ENCODE assay signal across 22 mouse cellular contexts in the genomic region with DNA sequence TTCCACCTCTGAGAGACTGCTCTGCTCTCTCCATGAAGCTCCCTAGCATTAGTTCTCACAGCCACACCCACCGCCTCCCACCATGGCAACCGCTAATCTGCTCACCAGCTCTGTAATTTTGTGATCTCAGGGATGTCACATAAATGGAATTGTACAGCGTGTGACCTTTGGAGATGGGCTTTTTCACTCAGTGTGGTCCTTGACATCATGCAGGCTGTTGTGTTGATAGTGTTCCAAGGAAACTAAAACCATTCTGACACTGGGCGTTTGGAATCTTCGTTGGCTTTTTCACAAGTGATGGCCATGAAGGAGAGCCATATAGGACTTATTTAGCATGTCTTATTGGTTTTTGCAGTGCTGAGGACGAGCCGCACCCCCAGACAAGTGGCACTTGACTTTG. TPM values are rescaled to one million over a fixed set of nuclear protein-coding genes. Genes with fewer than 3 reads are reported as not detected.
DNase-seq lines count a peak whose midpoint lies in the region; ATAC-seq lines count a peak whose summit lies in the region.
"Had no signal": no experiment of that assay in that cellular context is flagged by ENCODE, and none has a peak within 500 bp of the region (broad histone marks: within the 10 kb centered on the region; RNA-seq: fewer than 3 reads in every experiment).

No protein-coding gene starts in this region.

- peak; percentile 30 for DNase-seq in adrenal gland, postnatal 14 days
- no peak for DNase-seq in adrenal gland, postnatal 25 days
- DNase-seq in hindbrain, embryonic 11.5 days (ENCODE audit: low spot score): no peak
- DNase-seq in retina, embryonic 14.5 days (ENCODE audit: low spot score): peak; percentile 7
- no peak for DNase-seq in retina, postnatal 1 day
- no peak for DNase-seq in embryo, embryonic 10 days (ENCODE audit: low spot score)
- DNase-seq: cerebellum, adult 11-12 months; heart, postnatal 10 days; kidney, postnatal 4 days; right cerebral cortex, postnatal 4 days had no signal

- no peaks in the 10 kb centered on the region for H3K9me3 ChIP-seq in hindbrain, embryonic 13.5 days
- H3K9me3 ChIP-seq in hindbrain, embryonic 11.5 days (ENCODE audit: control insufficient read depth, low read length): no peaks in the 10 kb centered on the region
- H3K9me3 ChIP-seq: embryonic facial prominence, embryonic 12.5 days; heart, embryonic 10.5 days; kidney, embryonic 15.5 days; limb, embryonic 12.5 days; midbrain, embryonic 15.5 days; neural tube, embryonic 15.5 days had no signal

- H3K4me3 ChIP-seq in hindbrain, embryonic 13.5 days: no peak overlapping the region
- no peak overlapping the region for H3K4me3 ChIP-seq in hindbrain, embryonic 11.5 days (ENCODE audit: low read depth, low read length)
- H3K4me3 ChIP-seq: embryonic facial prominence, embryonic 12.5 days; heart, embryonic 10.5 days; kidney, embryonic 15.5 days; limb, embryonic 12.5 days; midbrain, embryonic 15.5 days; neural tube, embryonic 15.5 days had no signal

- ATAC-seq in hindbrain, embryonic 13.5 days (ENCODE audit: low FRiP score): no peak
- no peak for ATAC-seq in hindbrain, embryonic 11.5 days (ENCODE audit: low FRiP score)
- ATAC-seq: intestine, embryonic 16.5 days; lung, postnatal 0 days; midbrain, embryonic 15.5 days had no signal

- H3K36me3 ChIP-seq in hindbrain, embryonic 13.5 days: peaks cover 5% of the 10 kb centered on the region
- H3K36me3 ChIP-seq in hindbrain, embryonic 11.5 days (ENCODE audit: control insufficient read depth, insufficient read depth, low read length): no peaks in the 10 kb centered on the region
- H3K36me3 ChIP-seq: embryonic facial prominence, embryonic 12.5 days; midbrain, embryonic 15.5 days; neural tube, embryonic 15.5 days had no signal

- H3K9ac ChIP-seq in hindbrain, embryonic 13.5 days: no peak overlapping the region
- no peak overlapping the region for H3K9ac ChIP-seq in hindbrain, embryonic 11.5 days (ENCODE audit: low read depth, low read length)
- H3K9ac ChIP-seq: embryonic facial prominence, embryonic 12.5 days; hindbrain, embryonic 14.5 days; kidney, embryonic 15.5 days; limb, embryonic 12.5 days; liver, embryonic 14.5 days; midbrain, embryonic 15.5 days; neural tube, embryonic 15.5 days had no signal

- no peak overlapping the region for H3K4me2 ChIP-seq in hindbrain, embryonic 13.5 days
- no peak overlapping the region for H3K4me2 ChIP-seq in hindbrain, embryonic 11.5 days (replicated peaks; ENCODE audit: low read depth, low read length)
- H3K4me2 ChIP-seq: embryonic facial prominence, embryonic 12.5 days; hindbrain, embryonic 14.5 days; kidney, embryonic 15.5 days; limb, embryonic 12.5 days; midbrain, embryonic 15.5 days; neural tube, embryonic 15.5 days had no signal

- H3K4me1 ChIP-seq in hindbrain, embryonic 13.5 days (replicated peaks): peaks cover 49% of the 10 kb centered on the region
- H3K4me1 ChIP-seq in hindbrain, embryonic 11.5 days (replicated peaks; ENCODE audit: control insufficient read depth, insufficient read depth, low read length): 0 out of 2 replicates have a peak, but pooled peaks cover 2% of the 10 kb centered on the region

- H3K27me3 ChIP-seq in hindbrain, embryonic 13.5 days: no peaks in the 10 kb centered on the region
- H3K27me3 ChIP-seq in hindbrain, embryonic 11.5 days (ENCODE audit: control insufficient read depth, insufficient read depth, low read length): no peaks in the 10 kb centered on the region
- H3K27me3 ChIP-seq: CH12.LX; embryonic facial prominence, embryonic 12.5 days; kidney, embryonic 15.5 days; limb, embryonic 12.5 days; midbrain, embryonic 15.5 days; neural tube, embryonic 15.5 days had no signal

- 0 out of 2 replicates have a peak overlapping the region, but pooled peaks have one; percentile 35 for H3K27ac ChIP-seq in hindbrain, embryonic 13.5 days
- H3K27ac ChIP-seq in hindbrain, embryonic 11.5 days (ENCODE audit: low read depth, low read length): no peak overlapping the region
- H3K27ac ChIP-seq: embryonic facial prominence, embryonic 12.5 days; heart, embryonic 10.5 days; hindbrain, embryonic 14.5 days; kidney, embryonic 15.5 days; limb, embryonic 12.5 days; liver, embryonic 14.5 days; neural tube, embryonic 15.5 days had no signal

- 82% methylated on average over 7 of the region's 7 CpGs for WGBS in hindbrain, embryonic 13.5 days
- 87% methylated on average over 7 of the region's 7 CpGs for WGBS in hindbrain, embryonic 11.5 days

RNA-seq across cellular contexts. Expression of a gene that starts 4.6 kb away (rescaled TPM):
- 61.0 and 64.0 TPM in 2 replicates for total RNA-seq in adrenal gland, postnatal 14 days (2021)
- 53.4 and 53.8 TPM in 2 replicates for total RNA-seq in adrenal gland, postnatal 25 days (2021)
- 105 and 111 TPM in 2 replicates for polyA plus RNA-seq in hindbrain, embryonic 13.5 days (2015; fragmentation: Nextera tagmentation; extraction: Ambion mirVana)
- polyA plus RNA-seq in hindbrain, embryonic 11.5 days (2014; fragmentation: Nextera tagmentation; extraction: Ambion mirVana): 67.1 and 77.4 TPM in 2 replicates

RNA-seq across cellular contexts. Expression of a gene that starts 26.9 kb away (rescaled TPM):
- total RNA-seq in adrenal gland, postnatal 14 days (2021): 46.5 and 49.7 TPM in 2 replicates
- 50.5 and 57.8 TPM in 2 replicates for total RNA-seq in adrenal gland, postnatal 25 days (2021)
- 36.6 and 45.5 TPM in 2 replicates for polyA plus RNA-seq in hindbrain, embryonic 13.5 days (2015; fragmentation: Nextera tagmentation; extraction: Ambion mirVana)
- 24.1 and 28.8 TPM in 2 replicates for polyA plus RNA-seq in hindbrain, embryonic 11.5 days (2014; fragmentation: Nextera tagmentation; extraction: Ambion mirVana)

Comparison
In these comparisons a context has a peak if more than half of its experiments do, and no peak if none do; other contexts are left out.
1. DNase-seq: peak in adrenal gland, postnatal 14 days (single experiment) and retina, embryonic 14.5 days (single experiment); none in adrenal gland, postnatal 25 days (single experiment), hindbrain, embryonic 11.5 days (single experiment), retina, postnatal 1 day (single experiment) and embryo, embryonic 10 days (single experiment).